Mouse (Mus musculus) bone marrow macrophage, adult 2 months (primary cell): Measurements from ENCODE around the gene Gm20518.

Experiments used
- CTCF ChIP-seq: IDR thresholded peaks from 2 replicates; pipeline ENCODE4 v1.5.1; 2012; ENCODE audit warnings: low read depth, mild to moderate bottlenecking, low read length, moderate library complexity
- POLR2A ChIP-seq: IDR thresholded peaks from 2 replicates; pipeline ENCODE4 v1.6.1; 2012; ENCODE audit warnings: mild to moderate bottlenecking, low read depth, low read length, borderline replicate concordance

DNA sequence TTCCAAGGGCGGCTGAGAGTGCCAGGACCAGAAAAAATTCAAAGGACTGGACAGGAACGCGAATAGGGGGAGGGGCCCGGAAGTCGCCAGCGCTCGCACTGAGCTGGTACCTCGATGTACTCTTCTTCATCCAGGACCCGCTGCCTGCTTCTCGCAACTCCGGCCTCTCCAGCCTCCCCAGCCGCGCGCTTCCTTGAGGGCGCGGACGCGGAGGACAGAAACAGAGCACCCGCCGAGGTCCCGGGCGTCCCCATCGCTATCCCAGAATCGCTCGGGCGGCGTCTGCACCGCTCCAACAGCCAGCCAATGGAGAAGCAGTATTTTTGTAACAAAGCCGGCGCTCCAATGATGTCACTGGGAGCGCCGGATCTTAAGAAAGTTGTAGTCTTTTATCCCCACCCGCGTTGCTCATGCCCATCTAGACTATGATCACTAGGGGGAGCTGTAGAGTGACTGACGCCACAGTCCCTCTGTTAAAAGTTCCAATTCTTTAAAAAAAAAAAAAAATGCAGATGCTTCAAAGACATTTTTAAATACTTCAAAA lies 19.7 kb upstream of the Gm20518 start, which contains the start of gene Ess2:
- peak; percentile 27; the same call in 1 of the 2 replicates for TF ChIP-seq CTCF
- TF ChIP-seq POLR2A: no peak
